Mouse (Mus musculus): ENCODE measurements around the gene Npdc1. TPM values are rescaled to one million over a fixed set of nuclear protein-coding genes. Genes with fewer than 3 reads are reported as not detected.

Gene Npdc1
- polyA plus RNA-seq (2012; fragmentation: generic; extraction: Trizol): 79.9 TPM
- long read RNA-seq, experiment 1, transcript Npdc1-202 (9 exons, 1,485 nt): major isoform, 132 of 167 reads
- long read RNA-seq, experiment 1, transcript Npdc1-205 (7 exons, 1,119 nt): minor isoform, 6 of 167 reads
- long read RNA-seq, experiment 1, partial matches to known transcripts: 22 of 167 reads
- long read RNA-seq, experiment 1, other reads (novel, unspliced or antisense): 7 of 167 reads
- long read RNA-seq, experiment 2, transcript Npdc1-202 (9 exons, 1,485 nt): major isoform, 137 of 164 reads
- long read RNA-seq, experiment 2, partial matches to known transcripts: 3 of 164 reads
- long read RNA-seq, experiment 2, other reads (novel, unspliced or antisense): 24 of 164 reads

DNA sequence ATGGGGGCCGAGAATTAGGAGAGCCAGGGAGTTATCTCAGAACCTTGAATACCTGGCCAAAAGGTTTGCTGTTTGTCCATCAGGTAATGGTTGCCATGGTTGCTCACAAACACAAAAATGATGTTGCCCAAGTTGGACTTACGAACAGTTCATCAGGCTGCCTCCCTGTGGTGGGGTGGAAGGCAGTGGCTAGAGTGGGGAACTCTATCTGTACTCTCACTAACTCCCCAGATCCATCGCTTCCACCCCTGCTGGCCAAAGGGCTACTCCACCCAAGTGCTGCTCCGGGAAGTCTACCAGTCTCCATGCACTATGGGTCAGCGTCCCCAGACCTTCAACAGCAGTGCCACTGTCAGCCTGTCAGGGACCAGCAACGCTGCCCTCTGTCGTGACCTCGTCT lies at the start of gene Npdc1:
TSS of gene Npdc1 (plus strand) at position 301 of the 400 bp plus-strand sequence.
- Histone ChIP-seq H3ac (ENCODE audit: control insufficient read depth, insufficient read length, low read depth) (no peak within 1 kb of the TSS), H3K79me2 (ENCODE audit: control insufficient read depth, insufficient read depth) (peaks cover 7% of the 10 kb centered on the region), H3K36me3 (ENCODE audit: control insufficient read depth, insufficient read depth) (no peaks in the 10 kb centered on the region), H3K4me3 (ENCODE audit: insufficient read depth, poor library complexity, severe bottlenecking) (no peak within 1 kb of the TSS), H3K27me3 (ENCODE audit: control insufficient read depth, insufficient read depth, insufficient read length) (peaks cover 56% of the 10 kb centered on the region), H3K79me3 (ENCODE audit: low read depth) (no peaks in the 10 kb centered on the region)
- TF ChIP-seq MYOD1 (IDR thresholded peaks at IDR 0.05; ENCODE audit: control insufficient read depth, insufficient read length, low read depth) (no peak), MYOG (IDR thresholded peaks at IDR 0.05; ENCODE audit: control insufficient read depth, extremely low read depth, insufficient read length) (no peak), CTCF (IDR thresholded peaks at IDR 0.05; ENCODE audit: control insufficient read depth, insufficient read depth, insufficient read length) (no peak), CEBPB (IDR thresholded peaks at IDR 0.05; ENCODE audit: low read depth) (no peak), USF1 (IDR thresholded peaks at IDR 0.05; ENCODE audit: low read depth) (no peak), MAX (IDR thresholded peaks at IDR 0.05) (no peak), FOSL1 (IDR thresholded peaks at IDR 0.05; ENCODE audit: insufficient read depth, low read length, poor library complexity, severe bottlenecking) (no peak)

- H3K79me2 ChIP-seq (ENCODE audit: control insufficient read depth, insufficient read depth): peaks cover 5% of the 10 kb centered on the region
- H3K4me3 ChIP-seq (ENCODE audit: insufficient read depth, poor library complexity, severe bottlenecking): no peak overlapping the region
- peaks cover 95% of the 10 kb centered on the region for H3K36me3 ChIP-seq (ENCODE audit: control insufficient read depth, insufficient read depth)
- TF ChIP-seq FOSL1 (IDR thresholded peaks at IDR 0.05; ENCODE audit: insufficient read depth, low read length, poor library complexity, severe bottlenecking) (no peak), MYOG (IDR thresholded peaks at IDR 0.05; ENCODE audit: control insufficient read depth, extremely low read depth, insufficient read length) (no peak), CEBPB (IDR thresholded peaks at IDR 0.05; ENCODE audit: low read depth) (no peak), CTCF (IDR thresholded peaks at IDR 0.05; ENCODE audit: control insufficient read depth, insufficient read depth, insufficient read length) (no peak), USF1 (IDR thresholded peaks at IDR 0.05; ENCODE audit: low read depth) (no peak), MYOD1 (IDR thresholded peaks at IDR 0.05; ENCODE audit: control insufficient read depth, insufficient read length, low read depth) (no peak), MAX (IDR thresholded peaks at IDR 0.05) (no peak)
- H3K27me3 ChIP-seq (ENCODE audit: control insufficient read depth, insufficient read depth, insufficient read length): no peaks in the 10 kb centered on the region
- H3K79me3 ChIP-seq (ENCODE audit: low read depth): no peaks in the 10 kb centered on the region
- no peak overlapping the region for H3ac ChIP-seq (ENCODE audit: control insufficient read depth, insufficient read length, low read depth)
Measured at GRCm38 (mm10) chr2:25349499-25349898, 49.7 kb upstream of the Npdc1 start.

GRCm38 (mm10) chr2:25350701-25351100 lies 48.5 kb upstream of the Npdc1 start:
- Histone ChIP-seq H3K79me3 (ENCODE audit: low read depth) (peaks cover 2% of the 10 kb centered on the region), H3K27me3 (ENCODE audit: control insufficient read depth, insufficient read depth, insufficient read length) (no peaks in the 10 kb centered on the region), H3K79me2 (ENCODE audit: control insufficient read depth, insufficient read depth) (peaks cover 17% of the 10 kb centered on the region), H3K4me3 (ENCODE audit: insufficient read depth, poor library complexity, severe bottlenecking) (no peak overlapping the region), H3K36me3 (ENCODE audit: control insufficient read depth, insufficient read depth) (peaks cover 83% of the 10 kb centered on the region), H3ac (ENCODE audit: control insufficient read depth, insufficient read length, low read depth) (no peak overlapping the region)
- no peak for TF ChIP-seq FOSL1 (IDR thresholded peaks at IDR 0.05; ENCODE audit: insufficient read depth, low read length, poor library complexity, severe bottlenecking)
- no peak for TF ChIP-seq MYOD1 (IDR thresholded peaks at IDR 0.05; ENCODE audit: control insufficient read depth, insufficient read length, low read depth)
- no peak for TF ChIP-seq CEBPB (IDR thresholded peaks at IDR 0.05; ENCODE audit: low read depth)
- no peak for TF ChIP-seq MAX (IDR thresholded peaks at IDR 0.05)
- TF ChIP-seq CTCF (IDR thresholded peaks at IDR 0.05; ENCODE audit: control insufficient read depth, insufficient read depth, insufficient read length): no peak
- TF ChIP-seq MYOG (IDR thresholded peaks at IDR 0.05; ENCODE audit: control insufficient read depth, extremely low read depth, insufficient read length): no peak
- no peak for TF ChIP-seq USF1 (IDR thresholded peaks at IDR 0.05; ENCODE audit: low read depth)

DNA sequence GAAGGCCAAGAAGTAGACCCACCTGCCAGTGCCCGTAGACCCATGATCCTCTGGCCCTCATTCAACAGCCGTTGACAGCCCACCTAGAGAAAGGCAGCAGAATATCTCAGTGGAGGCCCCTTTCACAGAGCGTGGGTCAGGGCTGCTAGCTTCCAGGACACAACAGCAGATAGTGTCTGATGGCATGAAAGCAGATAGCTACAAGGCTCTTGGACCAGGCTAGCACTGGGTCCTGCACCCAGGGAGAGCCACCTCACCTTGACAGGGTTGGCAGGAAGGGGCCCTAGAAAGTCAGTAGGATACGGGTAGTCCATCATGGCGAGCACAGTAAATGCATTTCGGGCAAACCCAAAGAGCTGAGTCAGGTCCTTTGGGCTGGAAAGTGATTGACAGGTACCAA lies 44.9 kb upstream of the Npdc1 start:
- no peak overlapping the region for H3ac ChIP-seq (ENCODE audit: control insufficient read depth, insufficient read length, low read depth)
- TF ChIP-seq MYOG (IDR thresholded peaks at IDR 0.05; ENCODE audit: control insufficient read depth, extremely low read depth, insufficient read length) (no peak), USF1 (IDR thresholded peaks at IDR 0.05; ENCODE audit: low read depth) (no peak), CTCF (IDR thresholded peaks at IDR 0.05; ENCODE audit: control insufficient read depth, insufficient read depth, insufficient read length) (no peak), MYOD1 (IDR thresholded peaks at IDR 0.05; ENCODE audit: control insufficient read depth, insufficient read length, low read depth) (no peak), CEBPB (IDR thresholded peaks at IDR 0.05; ENCODE audit: low read depth) (no peak), MAX (IDR thresholded peaks at IDR 0.05) (no peak), FOSL1 (IDR thresholded peaks at IDR 0.05; ENCODE audit: insufficient read depth, low read length, poor library complexity, severe bottlenecking) (no peak)
- peaks cover 20% of the 10 kb centered on the region for H3K79me2 ChIP-seq (ENCODE audit: control insufficient read depth, insufficient read depth)
- H3K4me3 ChIP-seq (ENCODE audit: insufficient read depth, poor library complexity, severe bottlenecking): no peak overlapping the region
- no peaks in the 10 kb centered on the region for H3K27me3 ChIP-seq (ENCODE audit: control insufficient read depth, insufficient read depth, insufficient read length)
- peaks cover 49% of the 10 kb centered on the region for H3K36me3 ChIP-seq (ENCODE audit: control insufficient read depth, insufficient read depth)
- peaks cover 2% of the 10 kb centered on the region for H3K79me3 ChIP-seq (ENCODE audit: low read depth)

- peaks cover 20% of the 10 kb centered on the region for H3K79me2 ChIP-seq (ENCODE audit: control insufficient read depth, insufficient read depth)
- TF ChIP-seq MAX (IDR thresholded peaks at IDR 0.05): no peak
- TF ChIP-seq FOSL1 (IDR thresholded peaks at IDR 0.05; ENCODE audit: insufficient read depth, low read length, poor library complexity, severe bottlenecking): no peak
- no peak for TF ChIP-seq MYOD1 (IDR thresholded peaks at IDR 0.05; ENCODE audit: control insufficient read depth, insufficient read length, low read depth)
- TF ChIP-seq USF1 (IDR thresholded peaks at IDR 0.05; ENCODE audit: low read depth): no peak
- TF ChIP-seq CTCF (IDR thresholded peaks at IDR 0.05; ENCODE audit: control insufficient read depth, insufficient read depth, insufficient read length): no peak
- no peak for TF ChIP-seq MYOG (IDR thresholded peaks at IDR 0.05; ENCODE audit: control insufficient read depth, extremely low read depth, insufficient read length)
- no peak for TF ChIP-seq CEBPB (IDR thresholded peaks at IDR 0.05; ENCODE audit: low read depth)
- no peaks in the 10 kb centered on the region for H3K27me3 ChIP-seq (ENCODE audit: control insufficient read depth, insufficient read depth, insufficient read length)
- H3K4me3 ChIP-seq (ENCODE audit: insufficient read depth, poor library complexity, severe bottlenecking): peak overlapping the region; percentile 44
- H3K79me3 ChIP-seq (ENCODE audit: low read depth): peaks cover 2% of the 10 kb centered on the region
- peak overlapping the region; percentile 82 for H3ac ChIP-seq (ENCODE audit: control insufficient read depth, insufficient read length, low read depth)
- peaks cover 47% of the 10 kb centered on the region for H3K36me3 ChIP-seq (ENCODE audit: control insufficient read depth, insufficient read depth)
Measured at GRCm38 (mm10) chr2:25355419-25356066, 43.6 kb upstream of the Npdc1 start.

All from C2C12 (cell line).